Mouse (Mus musculus): ENCODE results near the gene Postn.

- TF ChIP-seq HCFC1 (IDR thresholded peaks at IDR 0.05; ENCODE audit: borderline replicate concordance, insufficient read depth, low read length): no peak
- no peak for TF ChIP-seq ZNF384 (IDR thresholded peaks at IDR 0.05; ENCODE audit: low read depth, low read length)
Measured at GRCm38 (mm10) chr3:54361656-54362055, 747 bp downstream of the Postn start.

All from ES-E14 (cell line).